Mouse (Mus musculus): Measurements from ENCODE around the gene Slc24a4. TPM values are rescaled to one million over a fixed set of nuclear protein-coding genes. Genes with fewer than 3 reads are reported as not detected.

The Slc24a4 gene
- 0.01 and 0.06 TPM in 2 replicates for polyA plus RNA-seq (2012; rRNA removed)

- no peak for DNase-seq (ENCODE audit: low spot score)
Measured at GRCm38 (mm10) chr12:102128081-102128790, at the start of gene Slc24a4. Slc24a4 (plus strand) TSS chr12:102128733.

DNA sequence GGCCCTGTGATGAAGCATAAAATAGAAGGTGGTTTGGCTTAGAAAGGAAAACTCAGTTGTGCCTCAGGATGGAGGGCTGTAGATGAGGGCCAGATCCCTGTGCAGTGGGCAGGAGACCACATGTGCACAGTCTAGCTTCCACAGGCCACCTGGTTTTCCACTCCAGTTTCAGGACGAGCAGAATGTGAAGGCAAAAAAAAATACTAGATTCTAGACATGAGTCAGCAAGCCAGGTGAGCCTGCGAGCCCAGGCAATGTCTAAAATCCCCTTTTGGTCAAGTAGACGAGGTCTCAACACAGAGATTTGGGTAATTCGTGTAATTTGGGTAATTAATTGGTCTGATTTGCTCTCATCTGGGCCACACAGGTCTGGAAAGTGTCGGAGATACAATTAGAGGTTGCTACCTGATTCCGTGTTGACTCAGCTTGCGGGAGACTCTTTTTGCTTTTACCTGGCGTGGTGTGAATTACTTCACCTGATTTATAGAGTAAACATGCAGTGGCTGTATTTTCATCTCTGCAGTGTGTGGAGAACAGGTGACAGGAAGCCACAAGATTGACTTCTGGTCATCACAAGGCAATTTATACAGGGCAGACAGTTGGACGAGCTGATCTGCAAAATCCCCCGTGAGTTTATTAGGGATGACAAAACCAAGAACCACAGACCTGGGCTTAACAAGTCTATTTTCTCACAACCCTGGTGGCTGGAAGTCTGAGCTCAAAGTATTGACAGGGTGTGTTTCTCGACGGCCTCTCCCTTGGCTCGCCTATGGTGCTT, 45.7 kb upstream of the Slc24a4 start:
- no peak for DNase-seq (ENCODE audit: low spot score)

- DNase-seq (ENCODE audit: low spot score), result no peak
Measured at GRCm38 (mm10) chr12:102090535-102090934, 38.0 kb upstream of the Slc24a4 start.

GRCm38 (mm10) chr12:102092342-102093094, 36.0 kb upstream of the Slc24a4 start:
- DNase-seq (ENCODE audit: low spot score), result no peak

GRCm38 (mm10) chr12:102105990-102106389, 22.5 kb upstream of the Slc24a4 start:
- DNase-seq (ENCODE audit: low spot score), result no peak

DNA sequence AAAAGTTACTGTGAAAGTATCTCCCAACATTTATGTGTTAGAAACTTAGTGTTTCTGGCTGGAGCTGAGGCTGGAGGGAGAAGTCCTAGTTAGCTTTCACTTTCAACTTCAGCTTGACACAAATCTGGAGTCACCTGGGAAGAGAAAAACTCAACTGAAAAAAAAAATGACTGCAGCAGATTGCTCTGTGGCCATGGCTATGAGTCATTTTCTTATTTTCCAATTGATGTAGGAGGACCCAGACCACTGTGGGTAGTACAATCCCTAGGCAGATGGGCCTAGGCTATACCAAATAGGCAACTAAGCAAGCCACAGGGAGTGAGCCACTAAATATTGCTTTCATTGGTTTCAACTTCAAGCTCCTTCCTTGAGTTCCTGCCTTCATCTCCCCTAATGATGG, 19.7 kb upstream of the Slc24a4 start:
- DNase-seq (ENCODE audit: low spot score), result no peak

GRCm38 (mm10) chr12:102112491-102112890, 16.0 kb upstream of the Slc24a4 start:
- no peak for DNase-seq (ENCODE audit: low spot score)

DNA sequence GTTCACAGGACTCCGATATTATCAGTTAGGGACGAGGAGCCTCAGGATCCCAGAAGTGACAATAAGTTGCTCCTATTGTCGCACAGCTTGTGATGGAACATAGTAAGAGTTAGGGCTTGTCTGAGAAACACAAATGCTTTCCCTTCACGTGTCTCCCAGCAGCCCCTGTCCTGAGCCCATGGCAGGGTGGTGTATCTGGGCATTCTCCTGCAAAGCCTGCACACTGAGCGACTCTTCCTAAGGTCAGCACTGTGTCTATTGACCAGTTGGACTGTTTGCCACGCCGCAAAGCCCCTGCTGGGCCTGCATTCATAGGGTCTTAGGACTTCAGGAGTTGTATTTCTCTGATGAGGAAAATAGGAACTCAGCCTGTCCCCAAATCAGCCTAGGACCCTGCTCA, 15.6 kb upstream of the Slc24a4 start:
- DNase-seq (ENCODE audit: low spot score), result no peak

GRCm38 (mm10) chr12:102113391-102113790, 15.1 kb upstream of the Slc24a4 start:
- DNase-seq (ENCODE audit: low spot score), result no peak

GRCm38 (mm10) chr12:102116580-102116979, 12.0 kb upstream of the Slc24a4 start:
- DNase-seq (ENCODE audit: low spot score), result no peak

DNA sequence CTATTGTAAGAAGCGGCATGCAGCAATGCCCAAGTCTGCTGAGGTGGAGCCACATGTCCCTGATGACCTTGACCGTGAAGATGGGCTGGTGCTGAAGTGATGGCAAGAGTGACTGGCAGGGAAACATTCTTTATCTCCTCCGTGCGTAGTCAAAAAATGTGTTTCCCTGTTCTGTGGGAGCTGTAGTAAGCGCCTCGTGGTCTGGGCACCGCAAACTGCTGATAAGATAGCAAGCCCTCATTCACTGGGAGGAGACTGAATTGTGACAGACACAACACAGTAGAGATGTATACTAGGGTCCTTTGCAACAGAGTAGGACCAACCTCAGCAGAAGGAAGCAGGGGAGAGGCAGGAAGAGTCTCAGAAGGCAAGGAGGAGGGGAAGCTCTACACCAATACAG, 10.5 kb upstream of the Slc24a4 start:
- DNase-seq (ENCODE audit: low spot score), result no peak

DNA sequence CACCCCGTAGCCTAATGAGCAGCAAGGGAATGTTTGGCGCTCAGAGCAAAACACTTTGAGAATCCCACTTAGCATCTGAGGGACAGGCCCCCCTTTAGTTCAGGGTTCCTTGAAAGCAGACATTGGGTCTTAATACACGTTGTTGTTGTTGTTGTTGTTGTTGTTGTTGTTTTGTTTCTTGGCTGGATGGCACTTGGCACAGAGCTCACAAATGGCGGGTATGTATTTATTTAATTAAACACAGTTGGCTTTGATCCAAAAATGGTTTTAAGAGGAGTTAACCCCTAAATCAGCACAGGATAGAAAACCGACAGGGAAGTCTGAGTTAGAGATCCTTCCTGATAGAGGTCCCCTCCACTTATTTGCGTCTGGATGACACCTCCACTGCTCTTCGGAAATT, 932 bp upstream of the Slc24a4 start:
- DNase-seq (ENCODE audit: low spot score), result no peak

DNA sequence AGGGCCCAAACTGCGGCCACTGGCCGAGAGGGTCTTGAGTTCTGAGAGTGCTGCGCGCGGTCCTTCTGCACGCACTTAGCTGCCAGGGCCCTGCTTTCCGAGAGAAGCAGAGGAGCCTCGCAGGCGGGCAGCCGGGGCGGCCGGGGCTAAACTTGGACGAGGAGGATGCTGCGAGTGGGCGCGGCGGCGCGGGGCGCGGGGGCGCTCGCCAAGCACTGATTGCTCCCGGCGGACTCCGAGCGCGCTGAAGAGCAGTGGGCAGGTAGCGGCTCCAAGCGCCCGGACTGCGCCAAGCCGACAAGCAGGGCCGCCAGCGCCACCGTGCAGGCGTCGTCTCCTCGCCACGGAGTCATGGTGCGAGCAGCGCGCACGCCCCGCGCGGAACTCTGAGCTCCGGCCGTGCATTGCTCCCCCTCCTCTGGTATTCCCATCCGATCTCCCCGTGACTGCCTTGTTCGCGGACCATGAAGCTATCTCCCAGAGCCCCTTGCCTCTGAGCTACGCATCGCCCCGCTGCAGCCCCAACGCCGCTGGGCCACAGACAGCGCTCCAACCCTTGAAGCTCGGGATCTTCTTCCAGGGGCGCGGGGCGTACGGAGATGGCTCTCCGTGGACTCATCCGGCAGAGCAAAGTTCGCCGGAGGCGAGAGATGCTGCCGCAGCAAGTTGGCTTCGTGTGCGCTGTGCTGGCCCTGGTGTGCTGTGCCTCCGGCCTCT, 416 bp downstream of the Slc24a4 start:
- DNase-seq (ENCODE audit: low spot score), result peak; percentile 23

- DNase-seq (ENCODE audit: low spot score), result no peak
Measured at GRCm38 (mm10) chr12:102129508-102130030, 1.0 kb downstream of the Slc24a4 start.

DNA sequence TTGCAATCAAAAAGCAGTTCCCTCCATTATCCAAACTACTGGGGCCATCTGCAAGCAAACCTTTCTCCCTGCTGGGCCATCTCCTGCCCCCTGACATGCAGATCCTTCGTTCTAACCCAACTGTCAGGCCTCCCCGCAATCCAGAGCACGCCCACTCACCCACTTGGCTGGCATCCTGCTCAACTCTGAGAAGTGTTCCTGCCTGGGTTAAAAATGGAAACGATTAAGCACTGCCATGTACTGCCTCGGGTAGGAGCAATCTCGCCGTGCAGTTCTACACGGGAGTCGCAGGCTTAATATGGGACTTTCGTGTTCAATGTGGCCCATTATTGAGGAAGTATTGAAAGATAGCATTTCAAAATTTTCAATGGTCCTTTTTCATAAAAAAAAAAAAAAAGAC, 11.2 kb downstream of the Slc24a4 start:
- no peak for DNase-seq (ENCODE audit: low spot score)

- no peak for DNase-seq (ENCODE audit: low spot score)
Measured at GRCm38 (mm10) chr12:102141330-102141729, 12.8 kb downstream of the Slc24a4 start.

DNA sequence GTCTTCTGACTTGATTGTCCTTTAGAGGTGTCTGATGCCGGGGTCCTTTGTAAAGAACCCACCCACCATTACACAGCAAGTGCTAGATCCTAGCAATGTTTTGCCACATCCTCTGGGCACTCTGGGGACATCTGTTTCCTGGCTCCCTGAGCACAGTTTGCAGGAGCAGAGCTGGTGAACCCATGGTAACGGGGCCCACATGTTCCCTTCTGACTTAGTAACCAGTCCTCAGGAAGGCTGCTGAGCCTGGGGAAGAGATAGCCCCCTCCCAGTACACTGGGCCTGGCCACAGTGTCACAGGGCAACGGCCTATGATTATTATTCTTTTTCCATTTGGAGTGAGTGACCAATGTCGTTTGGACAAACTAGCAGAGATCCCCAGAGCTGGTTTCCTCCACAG, 19.1 kb downstream of the Slc24a4 start:
- DNase-seq (ENCODE audit: low spot score), result no peak

GRCm38 (mm10) chr12:102148746-102149145, 20.2 kb downstream of the Slc24a4 start:
- DNase-seq (ENCODE audit: low spot score), result no peak

GRCm38 (mm10) chr12:102151185-102151584, 22.7 kb downstream of the Slc24a4 start:
- DNase-seq (ENCODE audit: low spot score), result no peak

GRCm38 (mm10) chr12:102153796-102154195, 25.3 kb downstream of the Slc24a4 start:
- no peak for DNase-seq (ENCODE audit: low spot score)

DNA sequence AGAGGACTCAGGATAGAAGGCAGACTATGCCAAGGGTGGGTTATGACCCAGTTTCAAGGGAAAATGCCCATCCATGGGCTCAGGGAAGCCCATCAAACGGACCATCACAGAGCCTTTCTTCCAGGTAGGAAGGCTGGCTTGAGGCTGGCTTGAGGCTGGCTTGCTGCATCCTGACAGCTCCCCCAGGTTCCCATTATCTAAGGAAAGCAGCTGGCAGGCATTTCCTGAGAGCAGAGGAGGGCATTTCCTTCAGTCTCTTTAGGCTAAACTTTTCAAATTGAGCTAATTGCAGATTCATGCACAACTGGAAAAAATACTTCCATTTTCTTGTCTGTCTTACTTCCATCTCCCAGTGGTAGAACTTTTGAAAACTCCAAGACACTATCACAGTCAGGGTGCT, 26.3 kb downstream of the Slc24a4 start:
- no peak for DNase-seq (ENCODE audit: low spot score)

GRCm38 (mm10) chr12:102164632-102165031, 36.1 kb downstream of the Slc24a4 start:
- DNase-seq (ENCODE audit: low spot score), result no peak

Measured in urinary bladder, adult 2 months (tissue).